Mouse (Mus musculus) lung, embryonic 16.5 days (tissue): ENCODE data around the gene Mdn1. TPM values are rescaled to one million over a fixed set of nuclear protein-coding genes. Genes with fewer than 3 reads are reported as not detected.

Experiments used
- ATAC-seq: fragments of 200-750 bp; cut with Nextera tagmentation; 2 replicates; pipeline ENCODE4 v1.8.0; 2017; ENCODE audit warnings: low read depth, mild to moderate bottlenecking, moderate library complexity
- H3K27ac ChIP-seq: fragments of 300-500 bp; sonication (generic); 2 replicates; pipeline ENCODE4 v1.5.1; 2014; ENCODE audit warnings: mild to moderate bottlenecking, control low read depth, low read length
- H3K27me3 ChIP-seq: fragments of 300-500 bp; sonication (generic); 2 replicates; pipeline ENCODE4 v1.6.1; 2014; ENCODE audit warnings: low read depth, low read length, mixed read lengths; ENCODE audit not compliant: control insufficient read depth, insufficient read depth
- H3K36me3 ChIP-seq: fragments of 300-500 bp; sonication (generic); 2 replicates; pipeline ENCODE4 v1.6.1; 2014; ENCODE audit warnings: low read length; ENCODE audit not compliant: control insufficient read depth, insufficient read depth
- H3K4me1 ChIP-seq: fragments of 300-500 bp; sonication (generic); replicated peaks from 2 replicates; pipeline ENCODE4 v1.6.1; 2014; ENCODE audit warnings: low read length, mixed read lengths; ENCODE audit not compliant: control insufficient read depth, insufficient read depth
- H3K4me2 ChIP-seq: fragments of 300-500 bp; sonication (generic); 2 replicates; pipeline ENCODE4 v1.6.1; 2014; ENCODE audit warnings: low read depth, low read length, control low read depth
- H3K4me3 ChIP-seq: fragments of 300-500 bp; sonication (generic); 2 replicates; pipeline ENCODE4 v1.5.1; 2014; ENCODE audit warnings: mild to moderate bottlenecking, low read length, control low read depth
- H3K9ac ChIP-seq: fragments of 300-500 bp; sonication (generic); 2 replicates; pipeline ENCODE4 v1.6.1; 2014; ENCODE audit warnings: low read length, control low read depth
- H3K9me3 ChIP-seq: fragments of 300-500 bp; sonication (generic); 2 replicates; pipeline ENCODE4 v1.6.1; 2016; ENCODE audit warnings: low read length; ENCODE audit not compliant: control insufficient read depth
- WGBS: fragments of 180-500 bp; shearing (Covaris S2); extraction: QIAGEN DNeasy Blood & Tissue Kit; methylation state at CpG from one replicate; pipeline ENCODE4 v1.1.7; 2014; 5-methylcytosine and 5-hydroxymethylcytosine counted together
- polyA plus RNA-seq: library from polyadenylated mRNA; unstranded; fragments of >200 nt; fragmentation: Nextera tagmentation; extraction: Ambion mirVana; gene quantifications from 2 replicates; pipeline ENCODE4 v1.2.1, GENCODE M21; 2015

The Mdn1 gene
- polyA plus RNA-seq, 1 experiment from 2014 or later: 9.2 TPM

DNA sequence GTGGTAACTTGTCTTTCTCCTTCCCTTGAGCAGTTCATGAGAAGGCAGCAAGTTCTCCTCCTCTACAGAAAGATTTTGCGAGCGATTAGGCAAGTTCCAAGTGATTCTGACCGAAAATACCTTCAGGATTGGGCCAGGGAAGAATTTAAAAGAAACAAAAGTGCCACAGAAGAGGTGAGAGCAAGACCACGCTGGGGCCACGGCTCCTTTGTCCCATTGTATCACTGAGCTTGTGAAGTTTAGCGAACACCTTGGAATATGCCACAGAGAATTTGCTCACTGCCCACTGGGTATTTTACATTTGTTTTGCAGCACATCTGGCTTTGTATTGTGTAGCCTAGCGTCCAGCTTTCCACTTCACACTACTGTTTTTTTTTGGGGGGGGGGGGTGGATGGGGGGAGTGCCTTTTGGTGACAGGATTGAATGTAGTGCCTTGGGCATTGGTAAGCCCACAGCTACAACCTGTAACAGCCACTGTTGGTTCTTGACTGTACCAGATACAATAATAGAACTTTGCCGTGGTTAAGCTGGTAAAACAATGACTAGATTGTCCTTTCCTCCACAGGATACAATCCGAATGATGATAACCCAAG, 143.8 kb downstream of the Mdn1 start:
- peak overlapping the region; percentile 99 for H3K27ac ChIP-seq
- H3K9ac ChIP-seq: peak overlapping the region; percentile 96
- H3K4me1 ChIP-seq: peaks cover 8% of the 10 kb centered on the region; the same call in 1 of the 2 replicates
- H3K4me2 ChIP-seq: peak overlapping the region; percentile 85
- 4% methylated on average over 9 of the region's 9 CpGs for WGBS
- no peaks in the 10 kb centered on the region for H3K9me3 ChIP-seq
- ATAC-seq: peak; percentile 33; the same call in 1 of the 2 replicates
- no peaks in the 10 kb centered on the region for H3K27me3 ChIP-seq
- H3K4me3 ChIP-seq: peak overlapping the region; percentile 92
- peaks cover 4% of the 10 kb centered on the region; the same call in 1 of the 2 replicates for H3K36me3 ChIP-seq

DNA sequence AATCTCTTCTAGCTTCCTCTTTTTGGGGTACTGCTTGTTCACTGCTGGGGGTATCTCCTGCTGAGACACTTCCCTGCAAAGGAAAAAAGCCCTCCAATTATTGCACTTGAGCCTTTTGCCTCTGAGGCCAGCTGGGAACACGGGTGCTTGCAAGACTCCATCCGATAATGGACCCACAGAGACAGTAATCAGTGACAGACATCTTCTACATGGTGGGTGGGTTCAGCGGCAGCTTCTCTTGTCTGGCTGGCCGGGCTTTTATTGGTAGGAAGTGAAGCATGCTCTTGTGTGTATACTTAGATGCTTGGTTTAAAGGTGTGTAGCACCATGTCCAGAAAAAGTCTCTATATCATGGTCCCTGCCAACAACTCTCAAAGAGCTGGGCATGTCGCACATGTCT, 160.6 kb downstream of the Mdn1 start:
- H3K4me1 ChIP-seq: no peaks in the 10 kb centered on the region
- no peaks in the 10 kb centered on the region for H3K9me3 ChIP-seq
- WGBS: 79% methylated on average over 5 of the region's 5 CpGs
- H3K36me3 ChIP-seq: no peaks in the 10 kb centered on the region
- H3K27me3 ChIP-seq: no peaks in the 10 kb centered on the region
- ATAC-seq: no peak
- H3K4me2 ChIP-seq: no peak overlapping the region
- H3K27ac ChIP-seq: no peak overlapping the region
- H3K4me3 ChIP-seq: no peak overlapping the region
- no peak overlapping the region for H3K9ac ChIP-seq

DNA sequence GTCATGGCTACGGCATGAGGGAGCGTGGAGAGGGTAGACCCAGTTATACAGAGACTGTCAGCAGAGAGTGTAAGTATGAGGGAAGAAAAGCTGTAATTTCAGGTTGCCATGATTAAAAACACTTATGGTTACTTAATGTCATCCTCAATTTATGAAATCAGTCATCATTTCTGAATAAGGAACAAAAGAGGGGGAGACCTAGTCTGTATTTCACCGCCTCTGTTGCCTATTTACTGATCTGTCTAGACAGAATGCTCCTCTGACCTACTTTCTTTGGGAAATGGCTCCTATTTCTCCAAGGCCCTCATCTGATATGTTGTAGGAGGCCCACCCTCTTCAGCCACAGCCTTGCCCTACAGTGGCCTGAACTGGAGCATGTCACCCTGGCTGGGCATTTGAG, 163.8 kb downstream of the Mdn1 start:
- Histone ChIP-seq H3K27ac (no peak overlapping the region), H3K27me3 (no peaks in the 10 kb centered on the region), H3K4me1 (no peaks in the 10 kb centered on the region), H3K4me3 (no peak overlapping the region), H3K4me2 (no peak overlapping the region), H3K9ac (no peak overlapping the region), H3K9me3 (no peaks in the 10 kb centered on the region), H3K36me3 (no peaks in the 10 kb centered on the region)
- WGBS: 97% methylated on average over 3 of the region's 3 CpGs
- no peak for ATAC-seq

DNA sequence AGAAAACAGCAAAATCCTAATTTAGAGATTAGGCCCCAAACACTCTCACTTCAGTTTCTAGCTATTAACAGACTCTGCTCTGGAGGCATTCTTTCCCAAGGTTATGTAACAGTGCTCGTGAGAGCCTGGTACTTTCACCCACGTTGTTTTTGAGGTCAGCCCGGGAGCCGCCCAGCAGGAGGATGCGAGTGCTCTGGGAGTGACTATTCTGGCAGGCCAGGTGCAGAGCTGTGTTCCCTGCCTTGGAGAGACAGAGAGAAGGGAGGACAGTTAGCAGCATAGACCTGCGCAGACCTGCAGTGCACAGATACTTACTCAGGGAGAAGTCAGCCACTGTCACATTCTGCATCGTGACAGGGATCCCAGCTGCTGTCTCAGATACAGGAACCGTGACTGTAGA, 167.3 kb downstream of the Mdn1 start:
- no peak overlapping the region for H3K4me3 ChIP-seq
- WGBS: 47% methylated on average over 8 of the region's 8 CpGs
- no peak overlapping the region for H3K9ac ChIP-seq
- H3K4me2 ChIP-seq: no peak overlapping the region
- no peak overlapping the region for H3K27ac ChIP-seq
- H3K36me3 ChIP-seq: no peaks in the 10 kb centered on the region
- ATAC-seq: no peak
- H3K9me3 ChIP-seq: no peaks in the 10 kb centered on the region
- H3K27me3 ChIP-seq: no peaks in the 10 kb centered on the region
- H3K4me1 ChIP-seq: no peaks in the 10 kb centered on the region

Other genes with a start within 250 kb of the Mdn1 start
- not detected in 2 replicates for gene Gja10, start 54.4 kb upstream of the Mdn1 start, polyA plus RNA-seq
- gene Casp8ap2, start 41.7 kb upstream of the Mdn1 start, polyA plus RNA-seq: 47.0 and 50.4 TPM in 2 replicates
- gene Lyrm2, start 143.1 kb downstream of the Mdn1 start, polyA plus RNA-seq: 101 and 105 TPM in 2 replicates